Comparison of ENCODE assay signal across 27 mouse cellular contexts in genomic region chr2:170816302-170816701, GRCm38 (mm10).
DNase-seq lines count a peak whose midpoint lies in the region; ATAC-seq and TF ChIP-seq lines count a peak whose summit lies in the region.
"Had no signal": no experiment of that assay in that cellular context is flagged by ENCODE, and none has a peak within 500 bp of the region (broad histone marks: within the 10 kb centered on the region; RNA-seq: fewer than 3 reads in every experiment).

No protein-coding gene starts in this region.

- DNase-seq in heart, adult 8-10 months (ENCODE audit: low spot score) = no peak
- peak; percentile 52 for DNase-seq in lung, embryonic 14.5 days
- DNase-seq in lung, postnatal 4 days = no peak
- no peak for DNase-seq in midbrain, embryonic 10.5 days (ENCODE audit: low spot score)
- no peak for DNase-seq in spleen, postnatal 36 days (ENCODE audit: low spot score in 2 of 2)
- DNase-seq: adrenal gland, adult 2 months; adrenal gland, postnatal 14 days; cerebellum, adult 11-12 months; cerebellum, adult 8-10 months; cerebellum, postnatal 10 days; cerebellum, postnatal 36 days; embryo, embryonic 11 days; gastrocnemius, postnatal 10 days; gastrocnemius, postnatal 36 days; heart, adult 2 months had no signal

- H3K4me3 ChIP-seq in heart, embryonic 12.5 days = no peak overlapping the region
- H3K4me3 ChIP-seq in lung, embryonic 14.5 days (ENCODE audit: low read depth, low read length) = no peak overlapping the region
- H3K4me3 ChIP-seq in midbrain, embryonic 16.5 days (ENCODE audit: low read depth, low read length) = no peak overlapping the region
- no peak overlapping the region for H3K4me3 ChIP-seq in midbrain, embryonic 10.5 days
- H3K4me3 ChIP-seq: embryonic facial prominence, embryonic 10.5 days; embryonic facial prominence, embryonic 13.5 days; erythroblast, embryonic 14.5 days; forebrain, embryonic 15.5 days; heart, adult 2 months had no signal

- H3K27ac ChIP-seq in heart, embryonic 12.5 days (ENCODE audit: poor library complexity, severe bottlenecking) = no peak overlapping the region
- H3K27ac ChIP-seq in lung, embryonic 14.5 days (ENCODE audit: low read depth) = peak overlapping the region; percentile 75; the same call in 1 of the 2 replicates
- H3K27ac ChIP-seq in midbrain, embryonic 16.5 days (ENCODE audit: low read length) = 0 out of 2 replicates have a peak overlapping the region, but pooled peaks have one; percentile 28
- H3K27ac ChIP-seq in midbrain, embryonic 10.5 days (replicated peaks) = no peak overlapping the region; the same call in 1 of the 2 replicates
- H3K27ac ChIP-seq: embryonic facial prominence, embryonic 10.5 days; embryonic facial prominence, embryonic 13.5 days; forebrain, embryonic 15.5 days; heart, adult 2 months; hindbrain, embryonic 14.5 days; hindbrain, postnatal 0 days had no signal

- H3K4me1 ChIP-seq in heart, embryonic 12.5 days (replicated peaks) = peaks cover 11% of the 10 kb centered on the region
- H3K4me1 ChIP-seq in lung, embryonic 14.5 days (ENCODE audit: insufficient read depth) = no peaks in the 10 kb centered on the region
- H3K4me1 ChIP-seq in midbrain, embryonic 16.5 days (ENCODE audit: control insufficient read depth, insufficient read depth, low read length) = peaks cover 6% of the 10 kb centered on the region
- H3K4me1 ChIP-seq in midbrain, embryonic 10.5 days = 0 out of 2 replicates have a peak, but pooled peaks cover 6% of the 10 kb centered on the region
- H3K4me1 ChIP-seq: embryonic facial prominence, embryonic 10.5 days; embryonic facial prominence, embryonic 13.5 days had no signal

- ATAC-seq in heart, embryonic 12.5 days (ENCODE audit: insufficient number of reproducible peaks, low FRiP score) = no peak
- ATAC-seq in lung, embryonic 14.5 days (ENCODE audit: insufficient read depth) = peak; percentile 57; the same call in 1 of the 2 replicates
- ATAC-seq in midbrain, embryonic 16.5 days = no peak
- ATAC-seq: CD4-positive, CD25-positive, alpha-beta regulatory T cell, adult 4 months; forebrain, embryonic 15.5 days; hindbrain, postnatal 0 days; inflammation-experienced regulatory T-cells, adult 6 months; intestine, embryonic 16.5 days had no signal

- WGBS in heart, embryonic 12.5 days = 11% methylated on average over 8 of the region's 8 CpGs
- WGBS in lung, embryonic 14.5 days = 15% methylated on average over 8 of the region's 8 CpGs
- WGBS in midbrain, embryonic 16.5 days = 53% methylated on average over 8 of the region's 8 CpGs
- WGBS in midbrain, embryonic 10.5 days = 78% methylated on average over 8 of the region's 8 CpGs

- peaks cover 19% of the 10 kb centered on the region for H3K9me3 ChIP-seq in heart, embryonic 12.5 days (replicated peaks)
- H3K9me3 ChIP-seq in lung, embryonic 14.5 days (ENCODE audit: low read depth, low read length) = peaks cover 7% of the 10 kb centered on the region; the same call in 1 of the 2 replicates
- H3K9me3 ChIP-seq in midbrain, embryonic 16.5 days (replicated peaks; ENCODE audit: control insufficient read depth, low read length, poor library complexity, severe bottlenecking) = no peaks in the 10 kb centered on the region; the same call in 1 of the 2 replicates
- H3K9me3 ChIP-seq in midbrain, embryonic 10.5 days (replicated peaks) = peaks cover 14% of the 10 kb centered on the region

- H3K4me2 ChIP-seq in heart, embryonic 12.5 days = peak overlapping the region; percentile 21; the same call in 1 of the 2 replicates
- no peak overlapping the region for H3K4me2 ChIP-seq in lung, embryonic 14.5 days
- H3K4me2 ChIP-seq in midbrain, embryonic 16.5 days (ENCODE audit: low read length) = no peak overlapping the region
- H3K4me2 ChIP-seq: embryonic facial prominence, embryonic 13.5 days; forebrain, embryonic 15.5 days; heart, embryonic 11.5 days; hindbrain, embryonic 14.5 days had no signal

- H3K27me3 ChIP-seq in heart, embryonic 12.5 days (replicated peaks) = no peaks in the 10 kb centered on the region
- no peaks in the 10 kb centered on the region for H3K27me3 ChIP-seq in lung, embryonic 14.5 days (ENCODE audit: insufficient read depth, low read length)
- no peaks in the 10 kb centered on the region for H3K27me3 ChIP-seq in midbrain, embryonic 16.5 days (ENCODE audit: control insufficient read depth, insufficient read depth, low read depth, low read length)
- H3K27me3 ChIP-seq in midbrain, embryonic 10.5 days (ENCODE audit: low read depth, poor library complexity, severe bottlenecking) = no peaks in the 10 kb centered on the region
- H3K27me3 ChIP-seq: embryonic facial prominence, embryonic 13.5 days; forebrain, embryonic 15.5 days had no signal

- 0 out of 2 replicates have a peak, but pooled peaks cover 5% of the 10 kb centered on the region for H3K36me3 ChIP-seq in heart, embryonic 12.5 days
- no peaks in the 10 kb centered on the region for H3K36me3 ChIP-seq in lung, embryonic 14.5 days (ENCODE audit: insufficient read depth)
- peaks cover 3% of the 10 kb centered on the region; the same call in 1 of the 2 replicates for H3K36me3 ChIP-seq in midbrain, embryonic 16.5 days (ENCODE audit: control insufficient read depth, insufficient read depth, low read length)
- H3K36me3 ChIP-seq in midbrain, embryonic 10.5 days = peaks cover 5% of the 10 kb centered on the region
- H3K36me3 ChIP-seq: embryonic facial prominence, embryonic 13.5 days had no signal

- H3K9ac ChIP-seq in heart, embryonic 12.5 days = no peak overlapping the region
- no peak overlapping the region for H3K9ac ChIP-seq in lung, embryonic 14.5 days
- peak overlapping the region; percentile 14; the same call in 1 of the 2 replicates for H3K9ac ChIP-seq in midbrain, embryonic 16.5 days (ENCODE audit: low read depth, low read length)
- H3K9ac ChIP-seq: embryonic facial prominence, embryonic 13.5 days; forebrain, embryonic 15.5 days; hindbrain, embryonic 14.5 days had no signal

- no peak for TF ChIP-seq CTCF in lung, embryonic 14.5 days (IDR thresholded peaks at IDR 0.05; ENCODE audit: low read depth)

Comparison
In these comparisons a context has a peak if more than half of its experiments do, and no peak if none do; other contexts are left out.
1. H3K27ac ChIP-seq: peak in lung, embryonic 14.5 days (single experiment) and midbrain, embryonic 16.5 days (single experiment); none in heart, embryonic 12.5 days (single experiment) and midbrain, embryonic 10.5 days (single experiment).